Mouse (Mus musculus) layer of hippocampus, adult 18-20 months (tissue): ENCODE data around the gene Gm853. TPM values are rescaled to one million over a fixed set of nuclear protein-coding genes. Genes with fewer than 3 reads are reported as not detected.

ENCODE experiments used
- DNase-seq, 2 experiments: peaks; one replicate each; pipeline ENCODE4 v3.0.0; 2022; ENCODE audit warnings: low spot score in 2 of 2
- total RNA-seq, 2 experiments: library from RNA; stranded (reverse); gene quantifications; 2 replicates each; pipeline ENCODE4 v1.2.3; 2021

Gene Gm853
- total RNA-seq, 2 experiments from 2014 or later = not detected

GRCm38 (mm10) chr4:130215392-130215791 lies 6.8 kb downstream of the Gm853 start:
- DNase-seq = no peak

GRCm38 (mm10) chr4:130213857-130214256 lies 8.3 kb downstream of the Gm853 start:
- DNase-seq = no peak

GRCm38 (mm10) chr4:130213197-130213596 lies 9.0 kb downstream of the Gm853 start:
- no peak for DNase-seq

GRCm38 (mm10) chr4:130212421-130212820 lies 9.8 kb downstream of the Gm853 start:
- DNase-seq = no peak

GRCm38 (mm10) chr4:130211870-130212269 lies 10.3 kb downstream of the Gm853 start:
- no peak for DNase-seq

GRCm38 (mm10) chr4:130198694-130199670 lies 23.2 kb downstream of the Gm853 start:
- peak; percentile 77 to 95 for DNase-seq

- no peak for DNase-seq
Measured at GRCm38 (mm10) chr4:130196542-130196941, 25.7 kb downstream of the Gm853 start.

- DNase-seq = no peak
Measured at GRCm38 (mm10) chr4:130195924-130196323, 26.3 kb downstream of the Gm853 start.

GRCm38 (mm10) chr4:130192266-130192665 lies 29.9 kb downstream of the Gm853 start:
- no peak for DNase-seq

- DNase-seq = no peak
Measured at GRCm38 (mm10) chr4:130189606-130190005, 32.6 kb downstream of the Gm853 start.

- peak; percentile 75 to 88 for DNase-seq
Measured at GRCm38 (mm10) chr4:130188806-130189297, 33.3 kb downstream of the Gm853 start.

GRCm38 (mm10) chr4:130186891-130187290 lies 35.3 kb downstream of the Gm853 start:
- DNase-seq = no peak

- no peak for DNase-seq
Measured at GRCm38 (mm10) chr4:130186450-130186849, 35.8 kb downstream of the Gm853 start.

- DNase-seq = no peak
Measured at GRCm38 (mm10) chr4:130183879-130184278, 38.3 kb downstream of the Gm853 start.

- DNase-seq = no peak
Measured at GRCm38 (mm10) chr4:130183023-130183422, 39.2 kb downstream of the Gm853 start.

GRCm38 (mm10) chr4:130181886-130182285 lies 40.3 kb downstream of the Gm853 start:
- DNase-seq = no peak

- no peak for DNase-seq
Measured at GRCm38 (mm10) chr4:130180909-130181602, 41.1 kb downstream of the Gm853 start.

- DNase-seq = no peak
Measured at GRCm38 (mm10) chr4:130179876-130180275, 42.3 kb downstream of the Gm853 start.

GRCm38 (mm10) chr4:130177536-130177935 lies 44.7 kb downstream of the Gm853 start:
- DNase-seq = no peak

GRCm38 (mm10) chr4:130177087-130177486 lies 45.1 kb downstream of the Gm853 start:
- DNase-seq = no peak

- no peak for DNase-seq
Measured at GRCm38 (mm10) chr4:130176156-130176720, 46.0 kb downstream of the Gm853 start.
